Mouse (Mus musculus) urinary bladder, postnatal 4 days (tissue): ENCODE measurements around the gene Cfdp1.

Experiments used
- DNase-seq, 2 experiments: peaks; one replicate each; pipeline ENCODE4 v3.0.0; 2021 to 2022; ENCODE audit warnings: low spot score in 2 of 2

Cfdp1 gene

DNA sequence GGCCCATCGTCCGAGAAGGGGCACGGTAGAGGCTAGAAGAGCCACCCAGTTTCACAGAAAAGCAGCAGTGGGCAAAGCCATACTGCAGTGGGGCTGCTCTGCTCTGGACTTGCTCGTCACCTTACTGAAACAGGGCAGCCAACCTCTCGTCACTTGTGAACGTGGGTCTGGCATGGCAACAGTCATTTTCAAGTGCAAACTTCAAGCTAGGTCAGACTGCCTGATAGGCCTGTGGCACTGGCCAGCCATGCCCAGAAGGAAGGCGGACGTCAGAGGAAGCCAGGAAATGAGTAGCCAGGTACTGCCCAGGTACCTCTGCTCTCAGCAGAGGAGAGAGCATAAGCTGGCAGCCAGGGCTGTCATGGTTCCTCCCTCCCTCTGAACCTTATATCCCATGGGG, 113.1 kb downstream of the Cfdp1 start:
- peak in 1 of 2 experiments; percentile 52 for DNase-seq

DNA sequence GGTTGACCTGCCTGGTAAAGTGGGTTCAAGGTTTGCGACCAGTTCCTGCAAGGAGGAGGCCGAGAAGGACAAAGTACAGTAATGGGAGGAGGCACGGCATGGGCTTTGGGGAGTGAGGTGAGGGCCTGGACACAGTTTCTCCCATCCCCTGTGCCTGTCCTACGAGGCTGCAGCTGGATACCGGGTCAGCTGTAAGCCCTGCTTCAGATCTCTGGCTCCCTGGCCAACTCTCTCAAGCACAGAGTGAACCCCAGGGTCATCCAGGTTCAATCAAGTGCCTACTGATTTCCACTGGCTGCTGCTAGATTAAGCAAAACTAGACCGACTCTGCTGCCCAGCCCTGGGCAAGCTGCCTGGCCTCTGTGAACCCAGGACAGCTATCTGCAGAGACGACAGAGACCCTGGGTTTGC, 113.8 kb downstream of the Cfdp1 start:
- peak in 1 of 2 experiments; percentile 54 for DNase-seq

DNA sequence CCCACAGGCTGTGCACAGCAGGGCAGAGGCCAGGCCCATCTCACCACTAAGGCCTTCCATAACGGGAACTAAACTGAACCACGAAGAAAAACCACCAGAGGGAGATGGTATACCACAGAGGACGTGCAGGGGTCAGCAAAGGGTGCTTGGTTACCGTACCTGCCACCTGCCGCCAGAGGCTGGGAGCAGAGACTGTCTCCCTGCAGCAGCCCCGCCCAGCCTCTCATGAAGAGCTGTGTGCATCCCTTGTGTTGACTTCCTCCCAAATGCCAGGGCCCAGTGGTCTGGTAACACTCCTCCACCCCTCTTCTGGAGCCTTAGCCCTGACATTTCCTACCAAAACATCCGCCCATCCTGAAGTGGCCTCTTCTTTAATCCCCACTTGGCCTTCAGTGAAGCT, 114.5 kb downstream of the Cfdp1 start:
- DNase-seq = peak in 1 of 2 experiments; percentile 54

DNA sequence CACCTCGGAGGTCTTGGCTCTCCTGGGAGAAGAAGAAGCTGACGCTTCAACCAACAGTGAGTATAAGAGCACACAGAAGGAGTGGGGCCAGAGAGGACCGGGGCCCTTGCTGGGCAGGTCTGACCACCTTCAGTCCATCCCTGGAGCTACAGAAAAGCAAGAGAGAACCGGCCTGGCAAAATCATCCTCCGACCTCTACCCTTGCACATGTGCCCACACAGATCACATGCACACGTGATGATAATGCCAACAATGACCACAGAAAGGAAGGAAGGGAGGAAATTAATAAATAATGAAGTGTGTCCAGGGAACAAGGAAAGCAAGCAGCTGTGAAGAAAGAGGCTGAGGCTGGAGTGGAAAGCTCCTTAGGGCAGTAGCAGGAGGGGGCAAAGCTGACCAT, 115.2 kb downstream of the Cfdp1 start:
- DNase-seq = no peak

DNA sequence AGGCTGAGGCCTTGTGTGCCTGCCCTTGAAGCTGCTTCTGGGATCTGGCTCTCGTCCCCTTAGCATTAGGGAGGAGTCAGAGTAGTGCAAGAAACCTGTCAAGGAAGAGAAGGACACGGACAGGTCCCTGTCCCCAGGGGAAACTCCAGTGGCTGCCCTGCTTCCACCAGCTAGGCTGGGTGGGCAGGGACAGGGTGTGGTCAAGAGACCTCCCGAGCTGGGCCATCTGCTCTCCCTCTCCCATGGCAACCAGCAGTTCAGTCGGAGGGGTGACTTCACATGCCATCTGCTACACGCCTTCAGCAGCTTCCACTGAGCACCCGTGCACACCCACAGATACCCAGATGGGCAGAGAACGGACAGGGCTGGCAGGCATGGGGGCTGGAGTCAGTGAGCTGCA, 117.8 kb downstream of the Cfdp1 start:
- no peak for DNase-seq

DNA sequence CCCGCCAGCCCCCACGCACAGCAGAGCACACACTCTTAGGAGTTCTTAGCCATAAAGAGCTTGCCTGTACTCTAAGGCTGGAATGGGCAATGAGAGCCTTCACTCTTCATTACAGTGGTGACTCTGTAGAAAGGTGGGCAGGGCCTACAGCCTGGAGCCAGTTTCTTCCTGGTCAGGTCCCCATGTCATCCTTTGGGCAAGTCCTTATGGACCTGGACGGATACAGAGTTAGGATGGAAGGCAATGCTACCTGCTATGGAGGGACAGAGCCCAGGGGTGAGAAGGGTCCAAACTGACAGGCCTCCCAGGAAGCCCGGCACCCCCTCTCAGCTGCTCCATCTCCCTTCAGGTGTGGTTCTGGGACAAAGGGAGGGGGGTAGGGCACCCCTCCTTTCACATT, 118.3 kb downstream of the Cfdp1 start:
- no peak for DNase-seq

DNA sequence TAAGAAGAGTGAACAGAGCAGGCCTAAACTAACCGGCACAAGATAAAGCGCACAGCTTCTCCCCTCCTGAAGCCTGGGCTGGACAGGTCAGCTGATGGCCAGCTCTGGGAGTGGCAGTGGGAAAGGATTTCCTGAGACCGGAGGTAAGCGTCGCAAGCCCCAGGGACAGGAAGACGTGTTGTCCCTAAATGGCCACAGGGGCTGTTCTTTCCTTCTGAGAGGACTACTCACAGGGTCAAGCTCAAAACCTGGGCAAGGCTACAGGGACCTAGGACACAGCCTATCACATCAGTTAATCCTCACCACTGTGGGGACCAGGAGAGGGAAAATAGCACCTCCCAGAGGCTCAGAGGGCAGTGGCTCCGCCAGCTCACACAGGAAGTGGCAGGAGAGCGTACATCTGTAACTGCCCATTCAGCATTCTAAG, 118.7 kb downstream of the Cfdp1 start:
- DNase-seq = peak in 1 of 2 experiments; percentile 50

DNA sequence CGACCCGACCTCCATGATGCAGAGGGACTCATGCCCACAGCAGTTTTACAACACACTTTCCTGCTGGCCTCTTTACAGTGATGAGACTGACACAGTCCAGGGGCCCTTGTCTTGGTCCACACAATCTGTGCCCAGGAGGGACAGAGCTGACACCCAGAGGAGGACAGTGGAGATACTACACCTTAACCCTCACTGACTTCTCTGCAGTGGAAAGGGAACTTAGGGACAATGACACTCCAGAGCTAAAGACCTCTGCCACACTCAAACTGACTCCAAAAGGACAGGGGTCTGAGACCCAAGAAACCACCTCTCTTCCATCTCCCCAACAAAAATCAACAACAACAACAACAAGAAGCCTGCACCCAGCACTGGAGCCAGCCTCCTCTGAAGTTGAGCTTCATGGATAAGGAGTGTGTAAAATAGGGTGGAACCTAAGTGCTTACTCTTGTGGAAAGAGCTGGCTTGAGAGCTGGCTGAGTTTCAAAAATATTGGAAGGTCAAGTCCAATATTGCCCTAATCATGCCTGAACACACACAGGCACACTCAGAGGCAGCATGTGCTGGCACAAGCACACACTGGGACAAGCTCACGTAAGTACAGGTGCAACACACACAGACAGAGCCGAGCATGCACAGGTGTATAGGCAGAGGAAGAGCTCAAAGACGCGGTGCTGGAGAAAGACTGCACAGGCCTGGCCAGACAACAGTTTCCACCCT, 119.7 kb downstream of the Cfdp1 start:
- DNase-seq = no peak

DNA sequence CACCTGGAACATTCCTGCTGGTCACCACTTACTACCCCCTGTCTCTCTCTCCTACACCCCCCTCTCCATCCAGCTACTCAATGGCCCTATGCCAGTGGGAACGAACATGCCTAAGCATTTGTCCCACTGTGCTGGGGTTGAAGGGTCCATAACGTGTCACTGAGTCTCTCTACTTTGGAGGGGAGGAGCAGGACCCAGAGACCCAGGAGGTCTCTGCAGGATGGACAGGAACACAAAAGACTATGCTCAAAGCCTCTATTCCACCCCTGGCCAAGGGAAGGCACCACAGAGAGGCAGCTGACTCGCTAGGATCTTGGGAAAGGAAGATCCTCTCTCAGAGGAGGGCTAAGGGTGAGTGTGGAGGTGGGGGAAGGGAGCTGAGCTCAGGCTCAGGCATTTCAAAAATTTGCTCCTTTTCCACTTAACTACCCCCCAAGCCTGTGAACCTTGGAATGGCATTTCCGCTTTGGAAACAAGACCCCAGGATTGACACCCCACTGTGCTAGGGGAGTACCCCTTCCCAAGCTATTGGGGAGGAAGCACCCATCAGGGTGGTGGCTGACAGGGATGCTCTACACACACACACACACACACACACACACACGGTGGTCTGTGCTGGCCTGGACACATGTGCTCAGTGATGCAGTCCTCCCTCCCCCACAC, 120.4 kb downstream of the Cfdp1 start:
- DNase-seq = peak in 1 of 2 experiments; percentile 57

DNA sequence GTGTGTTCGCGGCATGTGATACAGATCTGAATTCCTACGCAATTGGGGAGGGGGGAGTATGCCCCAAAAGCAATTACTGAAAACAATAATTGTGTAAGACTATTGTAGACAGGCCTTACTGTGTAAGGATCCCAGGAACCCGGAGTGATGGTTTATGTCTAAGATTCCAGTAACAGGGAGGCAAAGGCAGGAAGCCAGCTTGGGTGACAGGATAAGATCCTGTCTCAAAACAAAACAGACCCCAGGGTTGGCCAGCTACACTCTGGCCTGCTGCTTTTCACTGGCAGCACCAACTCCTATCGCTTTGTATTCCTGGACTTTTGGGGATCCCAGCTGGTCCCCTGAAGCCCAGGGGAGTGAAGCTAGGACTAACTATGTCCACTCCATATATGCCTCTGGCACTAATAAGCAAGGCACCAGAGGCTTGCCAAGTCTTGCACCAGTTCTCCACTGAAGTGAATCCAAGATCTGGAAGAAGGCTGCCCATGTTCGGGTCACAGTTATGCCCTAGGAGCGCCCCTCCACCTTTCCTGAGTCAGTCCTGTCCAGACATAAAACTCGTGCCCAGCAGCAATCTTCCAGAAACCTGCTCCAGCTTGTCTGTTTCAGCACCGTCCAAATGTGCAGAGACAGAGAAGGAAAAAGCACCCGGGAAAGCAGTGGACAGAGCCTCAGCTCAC, 121.5 kb downstream of the Cfdp1 start:
- DNase-seq = no peak

DNA sequence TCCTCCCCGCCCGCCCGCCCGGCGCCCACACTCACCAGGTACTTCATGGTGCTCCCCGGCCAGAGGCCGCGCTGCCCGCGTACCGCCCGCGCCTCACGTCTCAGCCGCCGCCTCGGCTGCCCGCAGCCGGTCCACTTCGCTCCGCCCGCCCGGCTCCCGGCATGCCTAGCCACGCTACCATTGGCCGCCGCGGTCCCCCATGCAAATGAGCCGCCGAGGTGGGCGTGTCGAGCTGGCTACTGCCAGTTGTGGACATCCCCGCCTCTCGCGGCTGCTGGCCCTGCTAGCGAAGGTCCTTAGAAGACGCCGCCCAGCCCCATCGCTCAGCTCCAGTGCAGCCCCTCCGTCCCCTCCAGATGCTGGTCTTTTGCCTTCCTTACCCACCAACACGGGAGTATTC, 122.1 kb downstream of the Cfdp1 start:
- peak; percentile 96 to 98 for DNase-seq

DNA sequence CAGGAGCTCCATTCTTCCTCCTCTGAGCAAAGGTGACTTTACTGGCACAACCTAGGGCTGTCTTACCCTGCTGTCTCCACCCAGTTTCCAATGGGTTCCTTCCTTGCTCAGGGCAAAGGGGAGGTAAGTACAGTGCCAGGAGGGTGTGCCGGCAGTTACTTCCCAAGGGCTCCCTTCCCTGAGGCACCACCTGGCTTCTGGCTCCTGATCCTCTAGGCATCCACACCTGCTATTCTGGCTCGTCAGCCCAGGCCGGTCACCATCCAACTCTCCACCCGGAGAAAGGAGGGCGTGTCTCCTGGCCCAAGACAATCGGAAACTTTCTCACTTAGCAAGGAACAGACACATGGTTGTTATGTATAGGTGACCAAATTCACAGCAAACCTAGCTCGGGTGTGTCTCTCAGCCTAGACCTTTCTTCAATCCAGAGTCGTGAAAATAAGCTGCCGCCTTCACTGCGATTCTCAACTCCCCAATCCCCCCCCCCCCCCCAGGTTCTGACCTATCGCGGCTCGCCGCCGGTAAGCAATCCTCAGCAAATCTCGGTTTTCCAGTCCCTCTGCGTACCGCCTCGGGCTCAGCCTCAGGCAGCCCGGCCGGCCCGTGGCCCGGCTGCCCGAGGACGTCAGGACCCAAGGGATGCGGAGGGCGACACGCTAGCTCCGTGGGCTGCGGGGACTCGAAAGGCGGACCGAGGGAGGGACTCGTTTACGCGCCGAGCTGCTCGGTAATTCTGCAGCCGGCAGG, 122.7 kb downstream of the Cfdp1 start:
- no peak for DNase-seq

DNA sequence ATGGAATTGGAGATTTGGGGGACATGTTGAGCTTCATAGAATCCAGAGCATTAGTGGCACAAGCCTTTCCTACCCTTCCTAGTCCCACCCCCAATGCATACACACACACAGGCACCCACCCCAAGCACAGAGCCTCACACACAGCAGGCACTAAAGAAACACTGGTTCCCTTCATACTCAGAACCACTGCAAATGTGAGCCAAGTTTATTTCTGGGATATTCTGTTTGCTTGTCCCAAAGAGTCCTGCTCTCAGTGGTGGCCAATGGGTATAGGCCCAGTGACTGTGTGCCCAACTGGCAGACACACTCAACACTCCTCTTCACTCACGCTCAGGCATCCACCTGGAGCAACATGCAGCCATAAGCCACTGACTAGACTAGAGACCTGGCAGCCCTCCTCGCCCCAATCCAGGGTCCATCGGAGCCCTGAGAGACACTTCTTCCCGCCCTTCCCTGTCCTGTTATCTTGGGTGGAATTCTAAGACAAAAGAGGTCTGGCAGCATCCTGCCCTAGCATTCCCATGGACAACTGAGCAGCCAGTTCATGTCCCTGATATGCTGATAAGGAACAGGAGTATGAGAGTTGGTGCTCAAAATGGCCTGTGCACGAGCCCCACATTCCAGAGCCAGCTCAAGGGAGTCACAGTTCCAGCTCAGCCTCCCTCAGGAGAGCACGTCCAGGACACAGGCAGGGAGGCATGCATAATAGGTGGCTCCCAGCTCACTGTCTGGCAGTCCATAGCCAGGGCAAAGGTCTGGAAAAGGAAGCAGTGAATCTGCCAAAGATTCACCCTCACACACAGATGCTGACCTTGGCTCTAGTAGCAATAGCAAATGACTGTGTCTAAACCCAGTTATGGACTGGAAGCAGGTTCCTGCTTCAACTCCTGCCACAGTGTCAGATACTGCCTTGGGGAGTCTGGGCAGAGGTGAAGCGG, 124.6 kb downstream of the Cfdp1 start:
- no peak for DNase-seq

DNA sequence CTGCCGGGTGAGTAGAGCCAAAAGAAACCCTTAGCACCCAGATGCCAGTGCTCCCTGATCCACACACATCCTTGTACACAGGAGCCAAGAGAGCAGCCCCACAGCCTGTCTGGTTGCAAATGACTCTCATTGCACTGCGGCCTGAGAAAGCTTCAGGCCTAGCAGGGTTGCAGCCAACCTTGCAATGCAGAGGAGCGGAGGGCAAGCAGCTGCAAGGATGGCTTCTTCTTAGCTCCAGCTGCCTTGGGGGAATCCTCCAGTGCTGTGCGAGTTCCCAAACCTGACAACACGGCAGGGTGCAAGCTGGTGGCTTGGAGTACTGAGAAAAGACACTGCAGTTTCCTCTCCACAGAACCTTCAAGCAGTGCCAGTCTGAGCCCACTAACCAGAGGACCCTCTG, 125.6 kb downstream of the Cfdp1 start:
- DNase-seq = no peak

DNA sequence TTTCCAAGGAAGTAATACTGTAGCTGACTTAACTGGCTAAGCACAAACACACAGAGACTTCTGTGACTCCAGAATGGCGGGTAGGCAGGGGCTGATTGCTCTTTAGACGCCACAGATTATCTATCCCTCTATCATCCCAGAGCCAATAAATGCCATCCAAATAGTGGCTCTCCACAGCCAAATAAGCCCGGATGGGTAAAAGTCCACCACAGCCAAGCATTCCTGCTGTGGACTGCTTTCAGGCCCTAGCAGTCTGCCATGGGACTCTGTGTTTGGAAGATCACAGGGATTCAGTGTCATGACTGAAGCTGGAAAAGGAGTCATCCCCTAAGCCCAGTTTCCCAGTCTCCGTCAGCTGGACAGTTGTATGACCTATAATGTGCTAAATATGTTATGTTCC, 126.5 kb downstream of the Cfdp1 start:
- DNase-seq = no peak

DNA sequence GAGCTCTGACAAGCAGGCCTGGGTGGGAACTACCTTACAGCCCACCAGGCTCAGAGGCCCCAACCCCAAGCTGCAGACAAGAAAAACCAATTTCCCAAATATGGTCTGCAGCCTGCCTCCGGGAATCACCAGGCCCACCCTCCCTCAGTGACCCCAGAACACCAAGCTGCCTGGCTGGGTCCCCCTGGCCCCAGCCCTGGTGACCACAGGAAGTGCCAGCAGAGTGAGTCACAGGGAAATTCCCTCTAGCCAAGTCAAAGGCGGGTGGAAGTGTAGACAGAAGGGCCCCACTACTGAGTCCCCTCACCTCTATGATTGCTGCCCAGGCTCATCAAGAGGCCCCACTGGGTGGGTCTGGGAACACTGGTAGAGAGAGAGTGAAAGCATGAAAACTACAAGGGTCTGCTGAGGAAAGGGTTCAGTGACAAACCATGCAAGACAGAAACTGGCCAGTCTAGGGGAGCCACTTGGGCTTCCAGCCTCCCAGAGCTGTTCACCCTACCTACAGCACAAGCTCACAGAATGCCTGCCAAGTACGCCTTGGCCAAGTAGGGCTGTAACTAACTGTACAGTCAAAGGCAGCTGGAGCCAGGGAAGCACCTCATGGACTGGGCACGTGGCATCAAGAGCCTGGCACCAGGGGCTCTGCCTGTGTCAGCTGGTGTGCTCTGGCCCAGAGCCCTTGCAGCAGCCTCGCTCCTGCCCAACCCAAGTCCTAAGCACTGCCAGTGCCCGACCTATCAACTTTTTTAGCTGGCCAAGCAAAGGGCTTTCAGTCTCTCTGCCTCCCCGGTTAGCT, 127.8 kb downstream of the Cfdp1 start:
- peak in 1 of 2 experiments; percentile 57 for DNase-seq

DNA sequence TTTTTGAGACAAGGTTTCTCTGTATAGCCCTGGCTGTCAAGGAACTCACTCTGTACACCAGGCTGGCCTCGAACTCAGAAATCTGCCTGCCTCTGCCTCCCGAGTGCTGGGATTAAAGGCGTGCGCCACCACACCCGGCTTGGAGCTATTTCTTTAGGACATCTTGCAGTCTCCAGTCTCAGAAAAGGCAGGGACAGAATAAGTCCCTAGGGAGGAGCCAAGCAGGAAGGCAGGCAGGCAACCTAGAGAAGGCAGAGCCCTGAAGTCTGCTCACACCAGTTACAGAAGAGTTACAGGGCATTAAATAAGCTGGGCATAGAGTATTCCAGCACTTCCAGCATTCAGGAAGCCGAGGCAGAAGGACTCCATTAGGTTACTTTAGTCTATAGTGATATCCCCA, 128.8 kb downstream of the Cfdp1 start:
- DNase-seq = no peak

DNA sequence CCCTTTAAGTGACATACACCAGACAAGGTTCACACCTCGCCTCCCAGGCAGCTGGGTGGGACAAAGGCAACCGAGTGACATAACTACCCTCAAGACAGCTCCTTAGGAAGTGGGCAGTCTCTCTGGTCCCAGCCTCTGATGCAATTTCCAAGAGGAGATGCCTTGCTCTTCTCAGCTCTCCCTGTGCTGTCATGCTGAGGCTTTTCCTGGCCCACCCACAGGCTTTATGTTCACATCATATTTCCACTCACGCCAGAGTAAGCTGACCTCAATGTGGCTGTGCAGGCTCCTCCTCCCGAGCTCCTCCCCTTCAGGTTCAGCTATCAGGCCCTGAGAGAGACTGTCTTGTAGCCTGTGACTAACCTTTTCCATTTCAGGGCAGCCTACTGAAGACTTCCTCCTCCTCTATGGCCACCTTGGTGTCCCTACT, 134.0 kb downstream of the Cfdp1 start:
- no peak for DNase-seq

DNA sequence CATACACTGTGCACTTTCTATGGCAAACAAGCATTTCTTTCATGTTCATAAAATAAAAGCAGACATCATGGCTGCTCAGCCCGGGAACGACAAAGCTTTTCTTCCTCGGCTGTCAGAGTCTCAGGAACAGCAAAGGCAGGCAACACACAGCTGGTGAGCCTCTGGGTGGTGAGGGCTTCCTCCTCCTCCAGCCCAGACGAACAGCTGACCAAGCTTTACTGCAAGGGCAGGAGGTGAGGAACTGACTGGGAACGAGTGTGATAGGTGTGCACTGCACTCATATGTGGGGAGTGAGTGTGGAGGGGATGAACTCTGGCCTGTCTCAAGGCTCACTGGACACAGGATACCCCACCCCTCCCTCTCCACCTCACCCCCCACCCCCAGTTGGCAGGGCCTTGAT, 135.2 kb downstream of the Cfdp1 start:
- DNase-seq = no peak
